Mouse (Mus musculus) thymus, adult 2 months (tissue): ENCODE data around the gene Klk9. TPM values are rescaled to one million over a fixed set of nuclear protein-coding genes. Genes with fewer than 3 reads are reported as not detected.

Source experiments
- DNase-seq: peaks from one replicate; pipeline ENCODE4 v3.0.0; 2021
- H3K27ac ChIP-seq: fragments of 200-500 bp; 2 replicates; pipeline ENCODE4 v1.5.1; 2012; ENCODE audit warnings: low read length, control low read depth; ENCODE audit not compliant: control insufficient read depth, insufficient read depth
- H3K27me3 ChIP-seq: fragments of 200-500 bp; 2 replicates; pipeline ENCODE4 v1.6.1; 2012; ENCODE audit warnings: mild to moderate bottlenecking, low read length, moderate library complexity, mixed read lengths; ENCODE audit not compliant: control insufficient read depth, insufficient read depth
- H3K36me3 ChIP-seq: fragments of 200-500 bp; 2 replicates; pipeline ENCODE4 v1.6.1; 2012; ENCODE audit warnings: mild to moderate bottlenecking, low read length, moderate library complexity; ENCODE audit not compliant: control insufficient read depth, insufficient read depth
- H3K4me1 ChIP-seq: fragments of 200-500 bp; replicated peaks from 2 replicates; pipeline ENCODE4 v1.6.1; 2012; ENCODE audit warnings: low read length; ENCODE audit not compliant: control insufficient read depth, insufficient read depth
- H3K4me3 ChIP-seq: fragments of 200-500 bp; 2 replicates; pipeline ENCODE4 v1.5.1; 2012; ENCODE audit warnings: mild to moderate bottlenecking, low read length, control low read depth, moderate library complexity; ENCODE audit not compliant: control insufficient read depth, insufficient read depth
- CTCF ChIP-seq: fragments of 200-500 bp; IDR thresholded peaks from 2 replicates; pipeline ENCODE4 v1.5.1; 2012; ENCODE audit warnings: mild to moderate bottlenecking, control low read depth, low read length, moderate library complexity, borderline replicate concordance; ENCODE audit not compliant: control insufficient read depth, poor library complexity, insufficient read depth; ENCODE audit errors: extremely low read depth
- POLR2A ChIP-seq: fragments of 200-500 bp; IDR thresholded peaks from 2 replicates; pipeline ENCODE4 v1.6.1; 2012; ENCODE audit warnings: mild to moderate bottlenecking, low read length, control low read depth, moderate library complexity; ENCODE audit not compliant: control insufficient read depth, poor library complexity, insufficient read depth; ENCODE audit errors: extremely low read depth
- WGBS: fragments of 180-500 bp; shearing (Covaris S2); methylation state at CpG from one replicate; pipeline ENCODE4 v1.1.7; 2018; 5-methylcytosine and 5-hydroxymethylcytosine counted together
- polyA plus RNA-seq: library from polyadenylated mRNA; depleted of rRNA; stranded (reverse); fragments of >200 nt; gene quantifications from 2 replicates; pipeline ENCODE4 v1.2.3, GENCODE M21; 2012

Klk9 gene
- polyA plus RNA-seq, 1 experiment, result 0.51 TPM

- Histone ChIP-seq H3K4me1 (no peaks in the 10 kb centered on the region), H3K27ac (no peak overlapping the region), H3K4me3 (no peak overlapping the region), H3K27me3 (no peaks in the 10 kb centered on the region), H3K36me3 (no peaks in the 10 kb centered on the region)
- TF ChIP-seq POLR2A, result no peak
- TF ChIP-seq CTCF, result no peak
- DNase-seq, result no peak
- WGBS, result 90% methylated on average over 7 of the region's 7 CpGs
Observed at GRCm38 (mm10) chr7:43815211-43815610, 23.5 kb downstream of the Klk9 start.

GRCm38 (mm10) chr7:43816746-43817145 lies 25.1 kb downstream of the Klk9 start:
- H3K27ac ChIP-seq, result no peak overlapping the region
- no peaks in the 10 kb centered on the region for H3K36me3 ChIP-seq
- H3K4me3 ChIP-seq, result no peak overlapping the region
- no peaks in the 10 kb centered on the region for H3K4me1 ChIP-seq
- TF ChIP-seq CTCF, result no peak
- H3K27me3 ChIP-seq, result no peaks in the 10 kb centered on the region
- no peak for DNase-seq

GRCm38 (mm10) chr7:43821581-43821980 lies 29.9 kb downstream of the Klk9 start:
- H3K4me3 ChIP-seq, result no peak overlapping the region
- 89% methylated on average over 7 of the region's 7 CpGs for WGBS
- H3K27me3 ChIP-seq, result no peaks in the 10 kb centered on the region
- H3K36me3 ChIP-seq, result no peaks in the 10 kb centered on the region
- DNase-seq, result no peak
- TF ChIP-seq CTCF, result no peak
- no peak for TF ChIP-seq POLR2A
- no peak overlapping the region for H3K27ac ChIP-seq
- H3K4me1 ChIP-seq, result no peaks in the 10 kb centered on the region

- TF ChIP-seq CTCF, result no peak
- TF ChIP-seq POLR2A, result no peak
- DNase-seq, result no peak
- Histone ChIP-seq H3K27me3 (no peaks in the 10 kb centered on the region), H3K27ac (no peak within 1 kb of the TSS), H3K4me3 (no peak within 1 kb of the TSS), H3K36me3 (no peaks in the 10 kb centered on the region), H3K4me1 (no peaks in the 10 kb centered on the region)
- 90% methylated on average over 10 of the region's 10 CpGs for WGBS
Observed at GRCm38 (mm10) chr7:43824199-43824598, 32.5 kb downstream of the Klk9 start, which contains the start of gene Klk6. TSS of gene Klk6 (plus strand) at chr7:43824499.

GRCm38 (mm10) chr7:43826056-43826455 lies 34.4 kb downstream of the Klk9 start:
- TF ChIP-seq POLR2A (no peak), CTCF (no peak)
- Histone ChIP-seq H3K4me3 (no peak overlapping the region), H3K27ac (no peak overlapping the region), H3K27me3 (no peaks in the 10 kb centered on the region), H3K4me1 (no peaks in the 10 kb centered on the region), H3K36me3 (no peaks in the 10 kb centered on the region)
- DNase-seq, result no peak
- 91% methylated on average over 5 of the region's 5 CpGs for WGBS

GRCm38 (mm10) chr7:43827706-43828105 lies 36.0 kb downstream of the Klk9 start:
- no peak for TF ChIP-seq CTCF
- TF ChIP-seq POLR2A, result no peak
- DNase-seq, result no peak
- Histone ChIP-seq H3K4me1 (no peaks in the 10 kb centered on the region), H3K27ac (no peak overlapping the region), H3K27me3 (no peaks in the 10 kb centered on the region), H3K4me3 (no peak overlapping the region), H3K36me3 (no peaks in the 10 kb centered on the region)
- 91% methylated on average over 4 of the region's 4 CpGs for WGBS

GRCm38 (mm10) chr7:43829006-43829405 lies 37.3 kb downstream of the Klk9 start:
- Histone ChIP-seq H3K4me1 (no peaks in the 10 kb centered on the region), H3K27ac (no peak overlapping the region), H3K4me3 (no peak overlapping the region), H3K36me3 (no peaks in the 10 kb centered on the region), H3K27me3 (no peaks in the 10 kb centered on the region)
- WGBS, result 93% methylated on average over 8 of the region's 8 CpGs
- no peak for DNase-seq
- TF ChIP-seq CTCF (no peak), POLR2A (no peak)
